Mouse (Mus musculus): Measurements from ENCODE around the gene B4galnt4. TPM values are rescaled to one million over a fixed set of nuclear protein-coding genes. Genes with fewer than 3 reads are reported as not detected.
A peak's percentile ranks its signal among the peaks of the same experiment; 100 is the strongest.

The B4galnt4 gene
- total and polyA plus RNA-seq, 2 experiments: 0.09 to 0.10 TPM

DNA sequence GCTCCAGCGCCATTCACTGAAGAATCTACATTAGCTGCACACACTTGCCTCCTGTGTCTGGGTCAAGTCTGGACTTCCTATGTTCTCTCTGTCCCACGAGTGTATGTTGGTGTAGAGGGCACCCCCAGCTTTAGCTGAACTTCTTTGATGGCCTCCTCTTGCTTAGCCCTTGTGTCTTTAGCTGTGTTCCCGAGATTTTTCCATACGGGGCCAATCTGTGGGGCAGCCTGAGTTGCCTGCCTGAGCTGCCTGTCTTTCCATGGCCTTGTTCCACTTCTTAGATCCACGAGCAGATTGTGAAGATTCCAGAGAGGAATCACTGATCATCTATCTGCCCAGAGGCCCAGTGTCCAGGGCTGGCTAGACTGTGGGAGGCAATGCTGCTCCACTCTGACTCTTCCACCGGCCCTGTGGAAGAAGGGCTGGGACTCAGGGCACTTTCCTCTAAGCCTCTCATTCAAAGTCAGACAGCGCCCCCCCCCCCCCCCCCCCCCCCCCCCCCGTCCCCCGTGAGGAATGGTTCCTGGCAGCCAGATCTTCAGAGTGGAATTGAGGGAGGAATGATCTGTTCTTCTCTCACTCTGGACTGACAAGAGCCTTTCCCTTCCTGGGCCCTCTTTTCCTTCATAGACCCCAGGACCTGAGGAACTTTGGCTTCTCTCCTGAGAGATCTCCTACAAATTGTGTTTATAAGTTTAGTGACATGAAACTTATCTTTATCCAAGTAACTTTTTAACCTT, 19.9 kb upstream of the B4galnt4 start:
- peaks cover 4% of the 10 kb centered on the region for H3K4me1 ChIP-seq (ENCODE audit: control insufficient read depth, insufficient read depth, low read length)
- no peak overlapping the region for H3K9ac ChIP-seq (ENCODE audit: low read depth, low read length)
- WGBS: 61% methylated on average over 6 of the region's 9 CpGs
- no peaks in the 10 kb centered on the region for H3K36me3 ChIP-seq (ENCODE audit: control insufficient read depth, insufficient read depth, low read length)
- DNase-seq (ENCODE audit: extremely low read depth, low read depth, low spot score): peak; percentile 21
- H3K27ac ChIP-seq (replicated peaks; ENCODE audit: insufficient read depth, low read depth, low read length): 0 out of 2 replicates have a peak overlapping the region, but pooled peaks have one; percentile 27
- no peaks in the 10 kb centered on the region for H3K27me3 ChIP-seq (ENCODE audit: control insufficient read depth, insufficient read depth, low read length)
- TF ChIP-seq CTCF (IDR thresholded peaks at IDR 0.05; ENCODE audit: low read depth, low read length) (no peak), POLR2A (IDR thresholded peaks at IDR 0.05; ENCODE audit: extremely low read depth, insufficient read depth, low read length) (no peak)
- no peaks in the 10 kb centered on the region for H3K79me2 ChIP-seq (ENCODE audit: control insufficient read depth, insufficient read depth, low read length)
- no peak overlapping the region for H3K4me3 ChIP-seq (ENCODE audit: insufficient read depth, low read depth, low read length)

GRCm38 (mm10) chr7:141041661-141042060, 19.2 kb upstream of the B4galnt4 start:
- 4% methylated on average over 5 of the region's 5 CpGs for WGBS
- DNase-seq (ENCODE audit: extremely low read depth, low read depth, low spot score): peak; percentile 74
- Histone ChIP-seq H3K27ac (replicated peaks; ENCODE audit: insufficient read depth, low read depth, low read length) (peak overlapping the region; percentile 18), H3K79me2 (ENCODE audit: control insufficient read depth, insufficient read depth, low read length) (no peaks in the 10 kb centered on the region), H3K36me3 (ENCODE audit: control insufficient read depth, insufficient read depth, low read length) (no peaks in the 10 kb centered on the region), H3K9ac (ENCODE audit: low read depth, low read length) (no peak overlapping the region), H3K27me3 (ENCODE audit: control insufficient read depth, insufficient read depth, low read length) (no peaks in the 10 kb centered on the region), H3K4me3 (ENCODE audit: insufficient read depth, low read depth, low read length) (no peak overlapping the region), H3K4me1 (ENCODE audit: control insufficient read depth, insufficient read depth, low read length) (peaks cover 4% of the 10 kb centered on the region)
- TF ChIP-seq POLR2A (IDR thresholded peaks at IDR 0.05; ENCODE audit: extremely low read depth, insufficient read depth, low read length): no peak

DNA sequence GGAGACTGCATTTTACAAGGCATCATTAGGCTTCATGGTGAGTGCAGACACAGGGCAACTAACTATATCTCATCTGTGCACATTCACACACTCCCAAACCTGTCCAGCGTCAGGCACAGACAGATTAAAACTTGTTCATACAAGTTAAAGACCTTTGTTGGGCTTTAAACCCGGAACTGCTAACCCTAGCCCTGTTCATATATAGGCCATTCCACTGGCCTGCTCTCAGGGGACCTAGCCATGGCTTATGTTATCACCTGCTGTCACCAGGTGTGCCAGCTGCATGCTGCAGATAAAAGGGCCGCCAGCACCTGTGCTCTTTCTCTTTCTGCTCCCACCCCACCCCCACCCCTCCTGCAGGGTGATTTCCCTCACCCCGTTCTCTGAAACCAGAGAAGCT, 18.4 kb upstream of the B4galnt4 start:
- no peaks in the 10 kb centered on the region for H3K27me3 ChIP-seq (ENCODE audit: control insufficient read depth, insufficient read depth, low read length)
- TF ChIP-seq POLR2A (IDR thresholded peaks at IDR 0.05; ENCODE audit: extremely low read depth, insufficient read depth, low read length) (no peak), CTCF (IDR thresholded peaks at IDR 0.05; ENCODE audit: low read depth, low read length) (no peak)
- DNase-seq (ENCODE audit: extremely low read depth, low read depth, low spot score): no peak
- no peak overlapping the region for H3K4me3 ChIP-seq (ENCODE audit: insufficient read depth, low read depth, low read length)
- WGBS: 83% methylated on average over 4 of the region's 4 CpGs
- H3K4me1 ChIP-seq (ENCODE audit: control insufficient read depth, insufficient read depth, low read length): peaks cover 6% of the 10 kb centered on the region
- no peaks in the 10 kb centered on the region for H3K36me3 ChIP-seq (ENCODE audit: control insufficient read depth, insufficient read depth, low read length)
- H3K27ac ChIP-seq (replicated peaks; ENCODE audit: insufficient read depth, low read depth, low read length): no peak overlapping the region
- no peaks in the 10 kb centered on the region for H3K79me2 ChIP-seq (ENCODE audit: control insufficient read depth, insufficient read depth, low read length)
- no peak overlapping the region for H3K9ac ChIP-seq (ENCODE audit: low read depth, low read length)

DNA sequence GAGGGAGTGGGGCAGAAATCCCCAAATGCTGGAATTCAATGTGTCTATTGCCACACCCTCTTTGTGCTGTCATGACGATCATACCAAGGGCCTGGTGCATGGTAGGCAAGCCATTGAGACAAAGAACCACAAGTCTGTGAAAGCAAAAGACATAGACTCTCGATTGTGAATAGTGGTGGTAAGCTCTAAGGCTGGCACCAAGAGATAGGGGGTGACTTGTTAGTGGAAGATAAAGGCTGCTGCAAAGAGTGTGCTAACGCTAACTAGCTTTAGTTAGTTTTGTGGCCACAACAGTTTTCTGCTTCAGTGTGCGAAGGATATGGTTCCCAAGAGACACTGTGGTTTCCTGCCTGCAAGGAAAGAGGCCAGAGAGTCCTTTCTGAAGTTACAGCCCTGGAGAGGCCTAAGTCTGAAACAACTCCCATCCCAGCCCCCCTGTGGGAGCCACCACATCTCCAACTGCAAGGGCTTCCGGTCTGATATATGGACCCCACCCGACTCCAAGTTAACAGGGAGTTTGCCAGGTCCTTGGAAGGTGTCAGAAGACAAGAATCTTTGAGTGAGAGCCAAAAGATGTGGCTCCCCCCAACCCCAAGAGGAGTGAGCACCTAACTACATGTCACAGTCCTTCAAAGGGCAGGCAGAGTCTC, 13.8 kb upstream of the B4galnt4 start:
- H3K4me3 ChIP-seq (ENCODE audit: insufficient read depth, low read depth, low read length): no peak overlapping the region

DNA sequence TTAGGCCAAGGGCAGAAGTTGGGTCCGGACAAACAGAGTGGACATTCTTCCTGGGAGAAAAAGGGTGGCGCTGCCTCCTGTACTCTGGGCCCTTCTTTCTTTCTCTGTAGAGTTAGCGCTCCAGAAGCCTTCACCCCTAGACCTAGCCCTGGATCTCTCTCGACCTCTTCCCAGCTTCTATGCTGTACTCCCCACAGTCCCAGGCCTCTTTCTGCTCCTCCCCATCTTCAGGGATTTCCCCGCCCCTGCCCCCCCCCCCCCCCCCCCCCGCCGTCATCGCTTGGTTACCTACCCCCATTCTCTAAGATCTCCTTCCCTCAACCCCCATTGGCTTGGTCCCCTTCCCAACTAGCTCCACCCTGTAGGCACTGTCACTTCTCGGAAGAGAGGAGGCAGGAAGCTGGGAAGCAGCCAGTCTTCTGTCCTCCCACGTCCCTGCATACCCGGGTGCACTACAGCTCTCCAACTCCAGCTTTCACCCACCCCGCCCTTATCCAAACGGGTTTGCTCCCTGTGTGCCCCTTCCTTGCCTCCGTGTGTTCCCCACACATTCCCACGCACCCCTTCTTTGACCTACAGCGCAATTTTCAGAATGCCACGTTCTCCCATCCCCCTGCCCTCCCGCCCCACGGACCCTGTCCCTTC, 13.2 kb upstream of the B4galnt4 start:
- peak; percentile 87 for DNase-seq (ENCODE audit: extremely low read depth, low read depth, low spot score)
- Histone ChIP-seq H3K27me3 (ENCODE audit: control insufficient read depth, insufficient read depth, low read length) (no peaks in the 10 kb centered on the region), H3K9ac (ENCODE audit: low read depth, low read length) (peak overlapping the region; percentile 79), H3K36me3 (ENCODE audit: control insufficient read depth, insufficient read depth, low read length) (no peaks in the 10 kb centered on the region), H3K4me3 (ENCODE audit: insufficient read depth, low read depth, low read length) (peak overlapping the region; percentile 47), H3K79me2 (ENCODE audit: control insufficient read depth, insufficient read depth, low read length) (no peaks in the 10 kb centered on the region), H3K4me1 (ENCODE audit: control insufficient read depth, insufficient read depth, low read length) (peaks cover 11% of the 10 kb centered on the region), H3K27ac (replicated peaks; ENCODE audit: insufficient read depth, low read depth, low read length) (peak overlapping the region; percentile 93)
- 4% methylated on average over 15 of the region's 19 CpGs for WGBS
- peak; percentile 66 for TF ChIP-seq POLR2A (IDR thresholded peaks at IDR 0.05; ENCODE audit: extremely low read depth, insufficient read depth, low read length)
- TF ChIP-seq CTCF (IDR thresholded peaks at IDR 0.05; ENCODE audit: low read depth, low read length): no peak

More for the DNA sequence above, 13.8 kb upstream of the B4galnt4 start:
- WGBS: 76% methylated on average over 6 of the region's 6 CpGs
- H3K27me3 ChIP-seq (ENCODE audit: control insufficient read depth, insufficient read depth, low read length): no peaks in the 10 kb centered on the region
- no peak for DNase-seq (ENCODE audit: extremely low read depth, low read depth, low spot score)
- H3K9ac ChIP-seq (ENCODE audit: low read depth, low read length): peak overlapping the region; percentile 13
- H3K79me2 ChIP-seq (ENCODE audit: control insufficient read depth, insufficient read depth, low read length): no peaks in the 10 kb centered on the region
- H3K4me1 ChIP-seq (ENCODE audit: control insufficient read depth, insufficient read depth, low read length): peaks cover 11% of the 10 kb centered on the region
- peak overlapping the region; percentile 74 for H3K27ac ChIP-seq (replicated peaks; ENCODE audit: insufficient read depth, low read depth, low read length)
- no peaks in the 10 kb centered on the region for H3K36me3 ChIP-seq (ENCODE audit: control insufficient read depth, insufficient read depth, low read length)
- no peak for TF ChIP-seq POLR2A (IDR thresholded peaks at IDR 0.05; ENCODE audit: extremely low read depth, insufficient read depth, low read length)
- no peak for TF ChIP-seq CTCF (IDR thresholded peaks at IDR 0.05; ENCODE audit: low read depth, low read length)
